ENCODE assay signal across 7 mouse cellular contexts in genomic region chr14:54687251-54687650, GRCm38 (mm10). TPM values are rescaled to one million over a fixed set of nuclear protein-coding genes. Genes with fewer than 3 reads are reported as not detected.
DNase-seq lines count a peak whose midpoint lies in the region; ATAC-seq lines count a peak whose summit lies in the region.

No protein-coding gene starts in this region.

- peak overlapping the region; percentile 65 for H3K9ac ChIP-seq in neural tube, embryonic 11.5 days (ENCODE audit: low read length)
- peak overlapping the region; percentile 97 for H3K9ac ChIP-seq in limb, embryonic 15.5 days
- peak overlapping the region; percentile 84 for H3K9ac ChIP-seq in stomach, embryonic 16.5 days (ENCODE audit: low read length)

- H3K27ac ChIP-seq in neural tube, embryonic 11.5 days (ENCODE audit: low read depth, low read length): no peak overlapping the region
- peak overlapping the region; percentile 98 for H3K27ac ChIP-seq in forebrain, embryonic 10.5 days
- peak overlapping the region; percentile 97 for H3K27ac ChIP-seq in limb, embryonic 15.5 days
- H3K27ac ChIP-seq in stomach, embryonic 16.5 days (ENCODE audit: low read length): peak overlapping the region; percentile 85

- H3K4me3 ChIP-seq in neural tube, embryonic 11.5 days (ENCODE audit: low read depth, low read length): peak overlapping the region; percentile 84
- peak overlapping the region; percentile 86 for H3K4me3 ChIP-seq in forebrain, embryonic 10.5 days
- peak overlapping the region; percentile 85 for H3K4me3 ChIP-seq in limb, embryonic 15.5 days
- H3K4me3 ChIP-seq in stomach, embryonic 16.5 days (replicated peaks; ENCODE audit: low read length): peak overlapping the region; percentile 84

- peaks cover 9% of the 10 kb centered on the region for H3K36me3 ChIP-seq in neural tube, embryonic 11.5 days (ENCODE audit: control insufficient read depth, insufficient read depth, low read length)
- peaks cover 54% of the 10 kb centered on the region for H3K36me3 ChIP-seq in forebrain, embryonic 10.5 days (replicated peaks)
- peaks cover 35% of the 10 kb centered on the region for H3K36me3 ChIP-seq in limb, embryonic 15.5 days
- H3K36me3 ChIP-seq in stomach, embryonic 16.5 days (ENCODE audit: control insufficient read depth, insufficient read depth, low read length): peaks cover 5% of the 10 kb centered on the region

- H3K4me1 ChIP-seq in neural tube, embryonic 11.5 days (ENCODE audit: control insufficient read depth, insufficient read depth, low read length): peaks cover 10% of the 10 kb centered on the region
- H3K4me1 ChIP-seq in forebrain, embryonic 10.5 days: peaks cover 31% of the 10 kb centered on the region
- H3K4me1 ChIP-seq in limb, embryonic 15.5 days: peaks cover 16% of the 10 kb centered on the region
- peaks cover 18% of the 10 kb centered on the region for H3K4me1 ChIP-seq in stomach, embryonic 16.5 days (ENCODE audit: control insufficient read depth, insufficient read depth, low read length)

- H3K4me2 ChIP-seq in neural tube, embryonic 11.5 days (ENCODE audit: low read depth): peak overlapping the region; percentile 63
- peak overlapping the region; percentile 49 for H3K4me2 ChIP-seq in limb, embryonic 15.5 days
- peak overlapping the region; percentile 76 for H3K4me2 ChIP-seq in stomach, embryonic 16.5 days (ENCODE audit: low read depth, low read length)

- no peaks in the 10 kb centered on the region for H3K9me3 ChIP-seq in neural tube, embryonic 11.5 days (ENCODE audit: control insufficient read depth, low read length)
- H3K9me3 ChIP-seq in forebrain, embryonic 10.5 days: no peaks in the 10 kb centered on the region
- no peaks in the 10 kb centered on the region for H3K9me3 ChIP-seq in limb, embryonic 15.5 days
- no peaks in the 10 kb centered on the region for H3K9me3 ChIP-seq in stomach, embryonic 16.5 days (replicated peaks; ENCODE audit: control insufficient read depth, low read length)

- 10% methylated on average over 8 of the region's 8 CpGs for WGBS in neural tube, embryonic 11.5 days
- 10% methylated on average over 8 of the region's 8 CpGs for WGBS in forebrain, embryonic 10.5 days
- 4% methylated on average over 8 of the region's 8 CpGs for WGBS in limb, embryonic 15.5 days
- WGBS in stomach, embryonic 16.5 days: under 1% methylated on average over 8 of the region's 8 CpGs

- ATAC-seq in neural tube, embryonic 11.5 days (ENCODE audit: insufficient read depth, low FRiP score, low TSS enrichment): no peak
- no peak for ATAC-seq in limb, embryonic 15.5 days (ENCODE audit: insufficient number of reproducible peaks, low FRiP score, low TSS enrichment, low read depth)
- ATAC-seq in stomach, embryonic 16.5 days (ENCODE audit: insufficient read depth, low FRiP score): no peak
- ATAC-seq in inflammation-experienced regulatory T-cells, adult 6 months: no peak

- DNase-seq in neural tube, embryonic 11.5 days (ENCODE audit: low spot score): no peak
- no peak for DNase-seq in neural tube, embryonic 10.5 days (ENCODE audit: extremely low spot score, low spot score)
- no peak for DNase-seq in forebrain, embryonic 10.5 days (ENCODE audit: extremely low spot score, low spot score)
- DNase-seq in layer of hippocampus, adult 9-10 months (ENCODE audit: low spot score): no peak

- no peaks in the 10 kb centered on the region for H3K27me3 ChIP-seq in neural tube, embryonic 11.5 days (ENCODE audit: control insufficient read depth, insufficient read depth, low read length)
- no peaks in the 10 kb centered on the region for H3K27me3 ChIP-seq in forebrain, embryonic 10.5 days (ENCODE audit: poor library complexity, severe bottlenecking)
- H3K27me3 ChIP-seq in limb, embryonic 15.5 days: no peaks in the 10 kb centered on the region
- H3K27me3 ChIP-seq in stomach, embryonic 16.5 days (ENCODE audit: control insufficient read depth, insufficient read depth, low read length): no peaks in the 10 kb centered on the region

RNA-seq across cellular contexts. Expression of gene Acin1, which starts 0.5 kb away (rescaled TPM):
- polyA plus RNA-seq in neural tube, embryonic 11.5 days (2014; fragmentation: Nextera tagmentation; extraction: Ambion mirVana): 118 and 122 TPM in 2 replicates
- polyA plus RNA-seq in forebrain, embryonic 10.5 days (2016; fragmentation: Nextera tagmentation; extraction: Ambion mirVana): 142 and 146 TPM in 2 replicates
- 109 TPM in 2 replicates for polyA plus RNA-seq in limb, embryonic 15.5 days (2015; fragmentation: Nextera tagmentation; extraction: Ambion mirVana)
- 89.1 and 101 TPM in 2 replicates for polyA plus RNA-seq in stomach, embryonic 16.5 days (2015; fragmentation: Nextera tagmentation; extraction: Ambion mirVana)
- polyA plus RNA-seq in inflammation-experienced regulatory T-cells, adult 6 months (2017; shearing (Covaris generic)): 100 to 1,000 TPM; 108 to 175 (median 154) TPM

RNA-seq across cellular contexts. Expression of gene 1700123O20Rik, which starts 1.2 kb away (rescaled TPM):
- polyA plus RNA-seq in neural tube, embryonic 11.5 days (2014; fragmentation: Nextera tagmentation; extraction: Ambion mirVana): 94.3 and 103 TPM in 2 replicates
- polyA plus RNA-seq in forebrain, embryonic 10.5 days (2016; fragmentation: Nextera tagmentation; extraction: Ambion mirVana): 104 and 109 TPM in 2 replicates
- polyA plus RNA-seq in limb, embryonic 15.5 days (2015; fragmentation: Nextera tagmentation; extraction: Ambion mirVana): 79.6 and 81.2 TPM in 2 replicates
- polyA plus RNA-seq in stomach, embryonic 16.5 days (2015; fragmentation: Nextera tagmentation; extraction: Ambion mirVana): 68.3 and 76.6 TPM in 2 replicates
- polyA plus RNA-seq in inflammation-experienced regulatory T-cells, adult 6 months (2017; shearing (Covaris generic)): 10 to 100 TPM; 87.2 to 94.2 (median 92.9) TPM

RNA-seq across cellular contexts. Expression of gene Gm29776, which starts 11.4 kb away (rescaled TPM):
- 0.16 and 0.30 TPM in 2 replicates for polyA plus RNA-seq in neural tube, embryonic 11.5 days (2014; fragmentation: Nextera tagmentation; extraction: Ambion mirVana)
- not detected in 2 replicates for polyA plus RNA-seq in forebrain, embryonic 10.5 days (2016; fragmentation: Nextera tagmentation; extraction: Ambion mirVana)
- 0.21 and 0.24 TPM in 2 replicates for polyA plus RNA-seq in limb, embryonic 15.5 days (2015; fragmentation: Nextera tagmentation; extraction: Ambion mirVana)
- polyA plus RNA-seq in stomach, embryonic 16.5 days (2015; fragmentation: Nextera tagmentation; extraction: Ambion mirVana): 0.15 and 0.19 TPM in 2 replicates
- under 1 TPM in 2 of 3 experiments, not detected in 1; 0.28 to 0.40 TPM for polyA plus RNA-seq in inflammation-experienced regulatory T-cells, adult 6 months (2017; shearing (Covaris generic))

RNA-seq across cellular contexts. Expression of gene Cebpe, which starts 24.7 kb away (rescaled TPM):
- polyA plus RNA-seq in neural tube, embryonic 11.5 days (2014; fragmentation: Nextera tagmentation; extraction: Ambion mirVana): 0.26 TPM in 1 of 2 replicates, not detected in the other
- polyA plus RNA-seq in forebrain, embryonic 10.5 days (2016; fragmentation: Nextera tagmentation; extraction: Ambion mirVana): not detected in 2 replicates
- 0.12 TPM in 1 of 2 replicates, not detected in the other for polyA plus RNA-seq in limb, embryonic 15.5 days (2015; fragmentation: Nextera tagmentation; extraction: Ambion mirVana)
- polyA plus RNA-seq in stomach, embryonic 16.5 days (2015; fragmentation: Nextera tagmentation; extraction: Ambion mirVana): 0.88 and 1.2 TPM in 2 replicates
- polyA plus RNA-seq in inflammation-experienced regulatory T-cells, adult 6 months (2017; shearing (Covaris generic)): not detected

RNA-seq across cellular contexts. Expression of gene Cdh24, which starts 46.1 kb away (rescaled TPM):
- polyA plus RNA-seq in neural tube, embryonic 11.5 days (2014; fragmentation: Nextera tagmentation; extraction: Ambion mirVana): 6.8 and 9.7 TPM in 2 replicates
- 4.7 and 5.4 TPM in 2 replicates for polyA plus RNA-seq in forebrain, embryonic 10.5 days (2016; fragmentation: Nextera tagmentation; extraction: Ambion mirVana)
- polyA plus RNA-seq in limb, embryonic 15.5 days (2015; fragmentation: Nextera tagmentation; extraction: Ambion mirVana): 3.7 and 4.2 TPM in 2 replicates
- 1.6 and 2.2 TPM in 2 replicates for polyA plus RNA-seq in stomach, embryonic 16.5 days (2015; fragmentation: Nextera tagmentation; extraction: Ambion mirVana)
- under 1 TPM; 0.12 to 0.42 (median 0.15) TPM for polyA plus RNA-seq in inflammation-experienced regulatory T-cells, adult 6 months (2017; shearing (Covaris generic))
